Mouse (Mus musculus): Measurements from ENCODE around the gene Fam78b. TPM values are rescaled to one million over a fixed set of nuclear protein-coding genes. Genes with fewer than 3 reads are reported as not detected.

Fam78b gene
- polyA plus RNA-seq, 1 experiment from 2014 or later: 0.02 TPM

DNA sequence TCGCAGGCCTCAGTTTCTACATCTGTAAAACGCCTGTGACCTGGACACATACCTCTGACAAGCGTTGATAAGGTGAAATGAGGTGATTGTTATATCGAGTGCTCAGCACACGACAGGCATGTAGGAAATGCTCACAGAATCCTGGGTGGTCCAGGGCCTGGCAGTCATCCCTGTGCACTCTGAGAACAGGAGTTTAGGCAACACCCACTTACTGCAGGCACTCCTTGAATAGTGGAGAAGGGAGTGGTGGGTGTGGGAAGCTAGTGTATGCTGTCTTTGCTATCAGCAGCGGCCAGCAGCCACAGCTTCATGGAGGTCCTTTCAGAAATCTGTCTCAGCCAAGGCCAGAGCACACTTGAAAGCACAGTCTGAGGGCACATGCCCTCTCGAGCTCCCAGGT, 52.8 kb downstream of the Fam78b start:
- H3K27me3 ChIP-seq (ENCODE audit: control insufficient read depth, insufficient read depth, low read depth, low read length): no peaks in the 10 kb centered on the region
- no peak overlapping the region for H3K4me2 ChIP-seq (ENCODE audit: low read depth, low read length)
- H3K9me3 ChIP-seq (replicated peaks; ENCODE audit: control insufficient read depth, low read length): no peaks in the 10 kb centered on the region
- no peak for ATAC-seq (ENCODE audit: low read depth)
- no peaks in the 10 kb centered on the region for H3K4me1 ChIP-seq (ENCODE audit: control insufficient read depth, low read depth, low read length)
- H3K36me3 ChIP-seq (ENCODE audit: control insufficient read depth, insufficient read depth): no peaks in the 10 kb centered on the region
- WGBS (ENCODE audit: insufficient replicate concordance): 59% methylated on average over 7 of the region's 7 CpGs
- H3K4me3 ChIP-seq (ENCODE audit: low read depth, low read length): no peak overlapping the region
- H3K27ac ChIP-seq (ENCODE audit: low read length): no peak overlapping the region
- no peak overlapping the region for H3K9ac ChIP-seq (ENCODE audit: low read depth, low read length)

DNA sequence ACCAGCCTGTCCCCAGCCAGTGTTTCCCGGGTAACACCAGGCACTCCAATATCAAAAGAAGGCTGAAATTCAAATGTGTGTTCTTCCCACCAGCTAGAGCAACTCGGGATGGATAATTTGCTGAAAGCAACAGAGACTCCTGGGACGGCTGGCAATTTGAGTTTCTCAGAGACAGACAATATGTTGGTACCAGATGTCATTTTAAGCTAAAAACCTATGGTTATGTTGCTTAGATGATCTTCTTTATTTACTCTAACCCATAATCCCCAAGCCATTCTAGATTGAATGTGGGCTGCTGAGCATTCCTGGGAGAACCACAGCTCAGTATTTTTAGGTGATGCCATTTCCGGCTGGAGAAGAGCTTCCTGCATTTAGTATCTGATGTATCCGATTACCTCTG, 56.3 kb downstream of the Fam78b start:
- Histone ChIP-seq H3K4me1 (ENCODE audit: control insufficient read depth, low read depth, low read length) (no peaks in the 10 kb centered on the region), H3K4me2 (ENCODE audit: low read depth, low read length) (no peak overlapping the region), H3K36me3 (ENCODE audit: control insufficient read depth, insufficient read depth) (no peaks in the 10 kb centered on the region), H3K27me3 (ENCODE audit: control insufficient read depth, insufficient read depth, low read depth, low read length) (no peaks in the 10 kb centered on the region), H3K4me3 (ENCODE audit: low read depth, low read length) (no peak overlapping the region), H3K9ac (ENCODE audit: low read depth, low read length) (no peak overlapping the region), H3K27ac (ENCODE audit: low read length) (no peak overlapping the region), H3K9me3 (replicated peaks; ENCODE audit: control insufficient read depth, low read length) (no peaks in the 10 kb centered on the region)
- WGBS (ENCODE audit: insufficient replicate concordance): 59% methylated on average over 5 of the region's 5 CpGs
- ATAC-seq (ENCODE audit: low read depth): no peak

DNA sequence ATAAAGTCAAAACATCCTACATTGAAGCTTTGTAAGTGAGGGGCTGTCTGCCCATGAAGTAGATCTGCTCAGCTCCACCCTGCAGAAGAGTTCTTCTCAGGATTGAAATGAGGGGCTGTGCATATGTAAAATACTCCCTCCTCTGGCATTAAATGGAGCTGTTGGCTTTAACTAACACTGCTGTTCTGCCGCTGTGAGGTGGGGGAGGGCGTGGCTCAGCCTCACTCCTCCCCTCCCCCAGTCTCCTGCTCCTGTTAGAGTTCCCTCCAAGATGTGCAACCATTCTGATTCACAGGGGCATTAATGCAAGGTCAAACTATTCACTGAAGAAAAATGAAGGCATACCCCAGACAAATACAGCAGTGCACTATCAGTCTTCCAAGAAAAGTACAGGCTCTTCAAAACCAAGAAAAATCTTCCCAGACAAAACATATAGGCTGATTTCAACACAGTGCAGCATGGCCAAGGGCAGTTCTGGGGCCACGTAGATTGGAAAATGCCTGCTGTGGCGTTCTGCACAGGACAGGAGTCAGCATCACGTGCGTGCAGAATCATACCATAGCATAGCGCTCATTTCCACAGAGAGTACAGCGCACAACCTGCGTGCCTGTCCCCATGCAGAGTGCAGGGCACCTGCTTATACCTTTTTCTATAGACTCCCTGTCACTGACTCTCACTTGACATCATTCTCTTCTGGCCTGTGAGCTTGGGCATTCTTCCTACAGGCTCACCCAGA, 58.5 kb downstream of the Fam78b start:
- no peaks in the 10 kb centered on the region for H3K4me1 ChIP-seq (ENCODE audit: control insufficient read depth, low read depth, low read length)
- no peaks in the 10 kb centered on the region for H3K36me3 ChIP-seq (ENCODE audit: control insufficient read depth, insufficient read depth)
- no peaks in the 10 kb centered on the region for H3K27me3 ChIP-seq (ENCODE audit: control insufficient read depth, insufficient read depth, low read depth, low read length)
- H3K9ac ChIP-seq (ENCODE audit: low read depth, low read length): no peak overlapping the region
- 53% methylated on average over 9 of the region's 9 CpGs for WGBS (ENCODE audit: insufficient replicate concordance)
- H3K4me2 ChIP-seq (ENCODE audit: low read depth, low read length): no peak overlapping the region
- no peak overlapping the region for H3K27ac ChIP-seq (ENCODE audit: low read length)
- no peaks in the 10 kb centered on the region for H3K9me3 ChIP-seq (replicated peaks; ENCODE audit: control insufficient read depth, low read length)
- ATAC-seq (ENCODE audit: low read depth): no peak
- H3K4me3 ChIP-seq (ENCODE audit: low read depth, low read length): no peak overlapping the region

DNA sequence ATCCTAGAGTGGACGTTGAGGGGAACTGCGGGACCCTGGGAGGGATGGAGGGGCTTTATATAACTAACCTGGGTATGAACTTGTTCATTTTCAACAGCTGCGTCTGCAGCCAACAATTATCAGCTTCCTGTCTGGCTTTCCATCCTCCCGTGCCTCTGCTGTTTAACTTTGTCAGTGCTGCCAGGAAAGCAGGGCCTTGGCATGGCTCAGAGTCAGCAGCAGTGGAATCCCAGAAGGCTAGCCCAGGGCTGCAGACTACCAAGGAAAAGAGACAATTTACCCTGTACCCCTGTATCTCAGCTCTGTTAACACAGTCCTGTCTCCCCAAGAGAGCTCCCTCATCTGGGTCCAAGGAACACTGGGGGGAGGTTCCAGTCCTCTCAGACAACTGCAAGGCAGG, 62.8 kb downstream of the Fam78b start:
- no peak overlapping the region for H3K4me3 ChIP-seq (ENCODE audit: low read depth, low read length)
- no peaks in the 10 kb centered on the region for H3K4me1 ChIP-seq (ENCODE audit: control insufficient read depth, low read depth, low read length)
- no peak for ATAC-seq (ENCODE audit: low read depth)
- no peak overlapping the region for H3K9ac ChIP-seq (ENCODE audit: low read depth, low read length)
- H3K27me3 ChIP-seq (ENCODE audit: control insufficient read depth, insufficient read depth, low read depth, low read length): no peaks in the 10 kb centered on the region
- H3K27ac ChIP-seq (ENCODE audit: low read length): no peak overlapping the region
- H3K9me3 ChIP-seq (replicated peaks; ENCODE audit: control insufficient read depth, low read length): no peaks in the 10 kb centered on the region
- H3K36me3 ChIP-seq (ENCODE audit: control insufficient read depth, insufficient read depth): no peaks in the 10 kb centered on the region
- no peak overlapping the region for H3K4me2 ChIP-seq (ENCODE audit: low read depth, low read length)
- 47% methylated on average over 4 of the region's 4 CpGs for WGBS (ENCODE audit: insufficient replicate concordance)

DNA sequence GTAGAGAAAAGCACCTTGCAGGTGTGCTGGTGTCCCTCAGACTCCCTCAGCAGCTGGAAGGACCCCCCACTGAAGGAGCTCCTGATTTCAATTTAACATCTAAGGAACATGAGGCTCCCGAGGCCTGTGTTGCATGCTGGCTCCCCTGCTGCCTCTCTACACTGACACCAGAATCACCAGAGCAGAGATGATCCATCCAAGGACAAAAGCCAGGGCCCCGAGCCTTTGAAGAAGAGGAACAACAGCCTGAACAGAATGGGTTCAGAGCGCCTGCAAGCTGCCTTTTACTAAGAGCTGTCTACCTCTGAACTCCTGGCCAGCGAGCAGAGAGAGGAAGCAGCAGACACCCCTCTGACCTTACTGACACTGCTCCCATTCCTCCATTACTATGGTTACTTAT, 64.3 kb downstream of the Fam78b start:
- H3K27ac ChIP-seq (ENCODE audit: low read length): no peak overlapping the region
- 29% methylated on average over 4 of the region's 4 CpGs for WGBS (ENCODE audit: insufficient replicate concordance)
- H3K9me3 ChIP-seq (replicated peaks; ENCODE audit: control insufficient read depth, low read length): no peaks in the 10 kb centered on the region
- no peaks in the 10 kb centered on the region for H3K36me3 ChIP-seq (ENCODE audit: control insufficient read depth, insufficient read depth)
- no peak overlapping the region for H3K9ac ChIP-seq (ENCODE audit: low read depth, low read length)
- no peak overlapping the region for H3K4me3 ChIP-seq (ENCODE audit: low read depth, low read length)
- no peaks in the 10 kb centered on the region for H3K27me3 ChIP-seq (ENCODE audit: control insufficient read depth, insufficient read depth, low read depth, low read length)
- H3K4me2 ChIP-seq (ENCODE audit: low read depth, low read length): no peak overlapping the region
- no peak for ATAC-seq (ENCODE audit: low read depth)
- H3K4me1 ChIP-seq (ENCODE audit: control insufficient read depth, low read depth, low read length): no peaks in the 10 kb centered on the region

DNA sequence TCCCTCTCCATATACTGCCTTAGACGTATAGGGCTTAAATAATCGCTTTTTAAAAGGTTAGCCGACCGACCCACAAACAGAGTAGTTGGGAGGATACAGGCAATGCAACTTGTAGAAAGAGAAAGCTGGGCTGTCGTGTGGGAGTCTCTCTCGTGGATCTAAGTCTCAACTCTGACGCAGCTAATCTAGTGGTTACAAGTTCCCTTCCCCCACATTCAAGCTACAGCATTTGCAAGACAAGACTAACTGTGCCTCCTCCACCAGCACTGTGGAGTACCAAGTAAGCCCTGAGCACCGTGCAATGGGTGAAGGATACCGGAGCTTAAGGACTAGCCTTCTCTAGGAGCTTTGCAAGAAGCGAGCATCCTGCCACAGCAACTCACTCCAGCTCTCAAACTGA, 64.8 kb downstream of the Fam78b start:
- no peaks in the 10 kb centered on the region for H3K27me3 ChIP-seq (ENCODE audit: control insufficient read depth, insufficient read depth, low read depth, low read length)
- no peak overlapping the region for H3K4me2 ChIP-seq (ENCODE audit: low read depth, low read length)
- H3K9ac ChIP-seq (ENCODE audit: low read depth, low read length): no peak overlapping the region
- H3K4me3 ChIP-seq (ENCODE audit: low read depth, low read length): no peak overlapping the region
- no peaks in the 10 kb centered on the region for H3K9me3 ChIP-seq (replicated peaks; ENCODE audit: control insufficient read depth, low read length)
- no peak for ATAC-seq (ENCODE audit: low read depth)
- no peaks in the 10 kb centered on the region for H3K4me1 ChIP-seq (ENCODE audit: control insufficient read depth, low read depth, low read length)
- no peak overlapping the region for H3K27ac ChIP-seq (ENCODE audit: low read length)
- WGBS (ENCODE audit: insufficient replicate concordance): 53% methylated on average over 10 of the region's 10 CpGs
- H3K36me3 ChIP-seq (ENCODE audit: control insufficient read depth, insufficient read depth): no peaks in the 10 kb centered on the region

DNA sequence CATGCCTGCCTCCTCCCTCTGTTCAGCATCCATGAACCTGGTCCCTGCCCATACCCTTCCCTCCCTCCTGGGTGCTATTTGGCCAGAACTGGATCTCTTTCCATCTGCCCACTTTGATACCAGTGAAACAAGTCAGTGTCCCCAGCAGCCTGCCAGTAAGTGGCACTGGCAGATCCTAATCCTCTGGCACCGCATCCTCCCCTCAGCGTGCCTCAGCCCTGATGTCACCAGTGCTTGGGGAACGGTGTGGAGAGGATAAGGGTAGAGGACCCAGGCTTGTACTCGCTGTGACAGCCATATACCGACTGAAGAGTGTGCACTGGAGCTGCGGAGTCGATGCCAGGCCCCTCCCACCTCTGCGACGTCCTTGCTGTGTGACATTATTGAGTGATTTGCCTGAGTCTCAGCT, 65.7 kb downstream of the Fam78b start:
- no peak overlapping the region for H3K27ac ChIP-seq (ENCODE audit: low read length)
- WGBS (ENCODE audit: insufficient replicate concordance): 60% methylated on average over 9 of the region's 9 CpGs
- H3K9me3 ChIP-seq (replicated peaks; ENCODE audit: control insufficient read depth, low read length): no peaks in the 10 kb centered on the region
- no peak overlapping the region for H3K4me2 ChIP-seq (ENCODE audit: low read depth, low read length)
- no peak overlapping the region for H3K4me3 ChIP-seq (ENCODE audit: low read depth, low read length)
- no peaks in the 10 kb centered on the region for H3K27me3 ChIP-seq (ENCODE audit: control insufficient read depth, insufficient read depth, low read depth, low read length)
- H3K9ac ChIP-seq (ENCODE audit: low read depth, low read length): no peak overlapping the region
- no peaks in the 10 kb centered on the region for H3K4me1 ChIP-seq (ENCODE audit: control insufficient read depth, low read depth, low read length)
- no peaks in the 10 kb centered on the region for H3K36me3 ChIP-seq (ENCODE audit: control insufficient read depth, insufficient read depth)
- no peak for ATAC-seq (ENCODE audit: low read depth)

DNA sequence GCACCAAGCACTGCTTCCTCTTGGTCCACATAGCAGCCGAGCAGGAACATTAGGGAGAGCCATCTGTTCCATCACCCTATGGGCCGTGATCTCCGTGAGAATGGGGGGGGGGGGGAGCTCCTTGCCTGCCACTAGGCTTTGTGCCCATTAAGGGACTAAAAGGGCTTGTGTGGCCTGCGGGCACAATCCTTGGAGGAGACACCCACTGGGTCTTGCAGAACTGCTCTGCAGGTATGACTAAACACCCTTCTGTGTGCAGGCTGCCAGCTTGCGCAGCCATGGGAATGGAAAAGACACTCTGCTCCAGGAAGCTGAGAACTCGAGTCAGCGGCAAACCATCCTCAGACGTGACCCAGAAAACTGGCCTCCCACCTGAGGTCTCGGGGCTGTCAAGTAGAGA, 68.5 kb downstream of the Fam78b start:
- 55% methylated on average over 9 of the region's 9 CpGs for WGBS (ENCODE audit: insufficient replicate concordance)
- Histone ChIP-seq H3K4me2 (ENCODE audit: low read depth, low read length) (no peak overlapping the region), H3K36me3 (ENCODE audit: control insufficient read depth, insufficient read depth) (no peaks in the 10 kb centered on the region), H3K4me3 (ENCODE audit: low read depth, low read length) (no peak overlapping the region), H3K27ac (ENCODE audit: low read length) (no peak overlapping the region), H3K27me3 (ENCODE audit: control insufficient read depth, insufficient read depth, low read depth, low read length) (no peaks in the 10 kb centered on the region), H3K9me3 (replicated peaks; ENCODE audit: control insufficient read depth, low read length) (no peaks in the 10 kb centered on the region), H3K4me1 (ENCODE audit: control insufficient read depth, low read depth, low read length) (no peaks in the 10 kb centered on the region), H3K9ac (ENCODE audit: low read depth, low read length) (no peak overlapping the region)
- no peak for ATAC-seq (ENCODE audit: low read depth)

DNA sequence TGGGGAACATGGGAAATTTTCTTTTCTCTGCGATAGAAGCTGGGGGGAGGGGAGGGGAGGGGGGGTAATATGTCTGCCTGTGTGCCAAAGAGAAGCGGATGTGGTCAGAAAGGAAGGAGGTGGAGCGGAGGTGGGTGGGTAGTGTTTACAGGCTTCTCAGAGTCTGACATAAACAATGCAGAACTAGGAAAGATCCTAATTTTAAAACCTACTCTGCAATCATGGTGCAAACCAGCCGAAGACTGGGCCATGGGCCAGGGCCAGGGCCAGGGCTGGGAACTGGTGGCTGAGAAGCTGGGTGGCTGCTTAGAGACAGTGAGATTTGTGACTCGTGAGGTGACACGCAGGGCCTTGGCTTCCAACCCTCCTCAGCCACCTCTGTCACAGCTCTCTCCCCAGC, 69.1 kb downstream of the Fam78b start:
- H3K4me3 ChIP-seq (ENCODE audit: low read depth, low read length): no peak overlapping the region
- H3K4me1 ChIP-seq (ENCODE audit: control insufficient read depth, low read depth, low read length): no peaks in the 10 kb centered on the region
- no peaks in the 10 kb centered on the region for H3K27me3 ChIP-seq (ENCODE audit: control insufficient read depth, insufficient read depth, low read depth, low read length)
- 47% methylated on average over 5 of the region's 6 CpGs for WGBS (ENCODE audit: insufficient replicate concordance)
- no peak for ATAC-seq (ENCODE audit: low read depth)
- no peak overlapping the region for H3K9ac ChIP-seq (ENCODE audit: low read depth, low read length)
- H3K4me2 ChIP-seq (ENCODE audit: low read depth, low read length): no peak overlapping the region
- no peaks in the 10 kb centered on the region for H3K9me3 ChIP-seq (replicated peaks; ENCODE audit: control insufficient read depth, low read length)
- H3K27ac ChIP-seq (ENCODE audit: low read length): no peak overlapping the region
- no peaks in the 10 kb centered on the region for H3K36me3 ChIP-seq (ENCODE audit: control insufficient read depth, insufficient read depth)

Data from liver, embryonic 16.5 days (tissue).